Mouse (Mus musculus) embryo, embryonic 9.5 days (tissue): ENCODE data around the gene Serpina3g.
"Not testable (repeated sequence)": the region's sequence is repeated elsewhere in the genome, so short reads cannot be mapped to it uniquely, and the experiment has no call there.

ENCODE experiments used
- DNase-seq: peaks from one replicate; pipeline ENCODE4 v3.0.0-alpha.2; 2017; ENCODE audit errors: extremely low spot score

Serpina3g gene

DNA sequence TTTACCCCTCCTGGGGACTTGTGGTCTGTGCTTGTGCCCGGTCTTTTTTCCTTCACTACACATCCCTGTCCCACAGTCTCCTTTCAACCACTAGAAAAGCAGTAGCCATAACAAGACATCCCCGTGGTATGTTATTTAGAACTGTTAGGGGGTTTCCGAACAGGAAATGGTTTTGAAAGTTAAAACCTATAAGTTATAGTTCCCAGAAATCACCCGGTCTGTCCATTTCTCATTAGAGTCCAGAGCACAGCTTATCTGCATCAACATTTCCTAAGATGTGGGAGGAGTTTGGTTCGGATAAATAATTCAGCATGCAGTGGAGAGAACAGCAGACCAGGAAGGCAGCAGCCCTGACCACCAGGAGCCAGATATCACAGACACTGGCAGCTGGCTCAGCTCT, at the start of gene Serpina3g:
Gene Serpina3g (plus strand): TSS at position 331 of the 400 bp plus-strand sequence.
- DNase-seq = no peak

DNA sequence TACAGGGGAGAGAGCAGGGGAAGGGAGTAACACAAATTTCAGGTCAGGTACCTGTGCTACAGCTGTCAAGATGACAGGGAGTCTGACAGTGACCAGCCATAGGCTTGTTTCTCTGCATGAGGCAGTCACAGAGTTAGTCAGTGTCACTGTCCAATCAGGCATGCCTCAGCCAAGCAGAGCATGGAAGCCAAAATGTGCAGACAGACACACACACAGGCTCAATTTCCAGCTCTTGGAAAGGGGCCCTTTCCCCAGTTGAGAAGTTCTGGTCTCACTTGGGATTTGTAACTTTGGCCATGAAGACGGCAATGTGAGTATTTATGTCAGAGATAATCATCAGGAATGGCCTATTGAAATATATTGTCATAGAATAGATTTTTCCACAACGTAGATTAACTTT, 46.8 kb upstream of the Serpina3g start:
- DNase-seq = no peak

DNA sequence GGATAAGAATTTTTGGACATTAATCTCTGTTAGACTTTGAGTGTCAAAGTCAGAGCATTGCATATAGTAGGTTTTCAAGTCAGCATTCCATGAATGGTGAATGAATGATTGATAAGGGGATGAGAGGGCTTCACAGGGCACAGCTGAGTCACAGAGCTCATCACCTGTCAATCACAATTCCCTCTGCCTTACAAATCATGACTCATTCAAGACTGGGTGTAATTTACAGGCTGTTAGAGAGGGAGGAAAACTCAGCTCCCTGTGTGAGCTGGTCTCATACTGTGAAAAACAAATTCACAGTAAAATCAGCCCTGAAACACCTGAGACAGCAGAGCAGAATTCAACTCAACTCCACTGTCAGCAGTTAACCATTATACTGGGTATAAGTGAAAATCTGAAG, 45.2 kb upstream of the Serpina3g start:
- no peak for DNase-seq

DNA sequence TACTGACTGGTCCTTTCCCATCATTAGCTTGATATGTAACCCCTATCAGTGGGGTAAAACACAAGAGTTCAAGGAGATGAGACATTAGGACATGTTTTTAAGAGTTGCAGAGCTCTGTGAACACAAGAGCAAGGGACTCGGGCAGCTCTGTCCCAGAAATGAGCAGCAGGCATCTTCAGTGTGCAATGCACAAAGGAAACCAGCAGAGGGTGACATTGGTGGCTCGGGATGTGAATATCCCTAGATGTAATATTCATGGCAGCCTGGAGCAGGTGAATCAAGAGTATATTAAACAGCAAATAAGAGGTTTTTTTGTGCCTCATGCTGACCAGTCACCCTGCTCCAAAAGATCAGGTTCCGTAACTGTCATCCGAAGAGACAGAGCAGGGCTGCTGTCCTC, 26.9 kb upstream of the Serpina3g start:
- no peak for DNase-seq

DNA sequence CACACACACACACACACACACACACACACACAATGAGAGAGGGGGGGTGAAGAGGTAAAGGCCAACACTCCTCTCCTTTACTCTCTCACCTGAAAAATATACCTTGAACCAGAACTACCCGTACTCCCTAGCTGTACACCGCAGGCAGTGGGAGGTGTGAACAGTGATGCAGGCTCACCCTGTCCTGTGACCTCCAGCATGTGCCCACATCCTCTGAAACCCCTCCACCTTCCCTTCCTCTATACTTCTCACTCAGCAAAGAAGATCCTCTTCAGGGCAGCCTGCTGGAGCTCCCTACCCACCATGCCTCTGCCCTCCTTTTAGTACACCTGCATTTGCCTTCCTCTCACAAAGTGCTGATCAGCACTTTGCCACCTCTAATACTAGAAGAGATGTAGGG, 26.2 kb upstream of the Serpina3g start:
- DNase-seq = no peak

DNA sequence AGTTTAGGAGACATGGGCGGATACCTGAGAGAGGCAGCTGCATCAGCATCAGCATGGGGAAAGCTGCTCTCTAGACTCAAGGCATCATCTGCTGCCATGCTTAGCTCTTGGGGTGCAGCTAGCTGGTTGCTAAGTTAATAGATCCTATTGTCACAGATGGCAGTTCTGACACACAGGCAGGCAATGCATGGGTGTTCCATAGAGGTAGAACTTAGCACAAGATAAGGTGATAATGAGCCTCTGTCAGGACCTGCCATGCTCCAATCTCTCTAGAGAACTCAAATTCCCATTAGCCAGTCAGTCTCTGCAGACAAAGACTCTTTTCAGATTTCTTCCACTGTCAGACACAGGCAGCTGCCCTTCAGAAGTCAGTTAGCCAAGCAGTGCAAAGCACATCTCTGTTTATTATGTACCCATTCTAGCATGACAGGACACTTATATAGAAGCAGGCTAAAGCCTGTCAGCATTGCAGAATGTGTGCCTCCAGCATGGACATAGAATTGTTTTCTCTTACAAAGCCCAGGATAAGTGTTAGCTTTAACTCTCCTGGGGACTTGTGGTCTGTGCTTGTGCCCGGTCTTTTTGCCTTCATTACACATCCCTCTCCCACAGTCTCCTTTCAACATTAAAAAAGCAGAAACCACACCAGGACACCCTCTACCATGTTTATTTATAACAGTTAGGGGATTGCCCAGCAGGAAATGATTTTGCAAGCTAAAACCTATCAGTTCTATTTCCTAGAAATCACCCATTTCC, 22.2 kb upstream of the Serpina3g start:
- no peak for DNase-seq

DNA sequence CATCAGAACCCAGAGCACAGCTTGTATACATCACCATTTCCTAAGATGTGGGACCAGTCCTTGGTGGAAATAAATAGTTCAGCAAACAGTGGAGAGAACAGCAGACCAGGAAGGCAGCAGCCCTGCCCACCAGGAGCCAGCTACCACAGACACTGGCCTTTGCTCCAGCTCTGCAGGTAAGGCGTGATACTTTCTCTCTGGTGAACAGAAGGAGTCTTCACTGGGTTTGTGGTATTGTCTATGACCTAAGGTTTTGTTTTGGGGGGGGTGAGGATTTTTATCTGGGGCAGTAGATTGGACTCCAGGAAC, 21.6 kb upstream of the Serpina3g start, which contains the start of gene Serpina3f:
Gene Serpina3f (plus strand): TSS at position 100 of the 309 bp plus-strand sequence.
- no peak for DNase-seq

DNA sequence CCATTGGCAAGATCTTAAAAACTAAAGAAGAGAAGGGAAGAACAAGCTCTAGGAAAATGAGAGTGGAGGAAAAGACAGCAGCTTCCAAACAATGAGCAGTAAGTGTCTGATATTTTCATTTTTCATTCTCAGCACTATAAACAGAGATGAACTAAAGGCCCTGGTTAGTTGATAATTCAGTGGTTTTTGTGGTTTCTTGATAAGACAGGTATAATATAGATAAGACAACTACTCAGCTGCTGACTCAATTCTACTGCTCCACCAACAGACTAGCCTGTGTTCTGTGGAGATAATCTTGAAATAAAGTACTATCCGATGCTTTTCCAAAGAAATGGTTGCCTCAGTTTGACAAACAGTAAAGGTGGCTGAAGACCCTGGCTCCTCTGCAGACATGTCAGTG, 20.8 kb upstream of the Serpina3g start:
- no peak for DNase-seq

DNA sequence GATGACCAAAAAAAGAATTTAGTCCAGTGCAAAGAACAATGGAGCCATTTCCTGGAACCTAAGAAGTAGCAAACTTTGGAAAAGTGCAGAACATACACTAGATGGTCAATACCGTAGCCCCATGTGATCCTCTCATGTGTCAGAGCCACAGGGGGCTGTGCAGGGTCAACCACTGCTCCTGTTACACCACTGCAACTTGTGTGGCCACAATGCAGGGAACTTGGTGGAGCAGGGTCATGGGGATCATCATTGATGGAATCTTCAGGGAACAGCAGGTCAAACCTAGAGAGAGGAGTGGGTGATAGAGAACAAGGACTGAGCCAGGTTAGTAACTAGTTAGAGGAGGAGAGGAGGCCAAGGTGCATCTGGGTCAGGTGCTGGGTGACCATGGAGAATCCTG, 14.4 kb upstream of the Serpina3g start:
- DNase-seq = no peak

DNA sequence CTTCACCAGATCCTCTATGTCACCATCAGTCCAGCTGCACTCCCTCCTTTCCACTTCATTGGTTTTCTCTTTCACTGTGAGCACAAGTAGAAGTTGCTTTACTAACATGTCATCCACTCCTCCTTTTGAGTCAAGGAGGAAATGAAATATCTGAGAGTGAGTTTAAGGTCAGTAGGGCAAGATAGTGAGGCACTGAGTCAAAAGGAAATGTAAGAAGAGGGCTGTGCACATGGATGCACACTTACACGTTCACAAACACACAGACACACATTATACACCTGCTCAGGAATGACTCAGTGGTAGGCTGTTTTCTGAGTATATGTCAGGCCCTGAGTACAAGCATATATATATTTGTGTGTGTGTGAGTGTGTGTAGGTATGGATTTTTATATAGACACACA, 12.4 kb upstream of the Serpina3g start:
- DNase-seq = no peak

DNA sequence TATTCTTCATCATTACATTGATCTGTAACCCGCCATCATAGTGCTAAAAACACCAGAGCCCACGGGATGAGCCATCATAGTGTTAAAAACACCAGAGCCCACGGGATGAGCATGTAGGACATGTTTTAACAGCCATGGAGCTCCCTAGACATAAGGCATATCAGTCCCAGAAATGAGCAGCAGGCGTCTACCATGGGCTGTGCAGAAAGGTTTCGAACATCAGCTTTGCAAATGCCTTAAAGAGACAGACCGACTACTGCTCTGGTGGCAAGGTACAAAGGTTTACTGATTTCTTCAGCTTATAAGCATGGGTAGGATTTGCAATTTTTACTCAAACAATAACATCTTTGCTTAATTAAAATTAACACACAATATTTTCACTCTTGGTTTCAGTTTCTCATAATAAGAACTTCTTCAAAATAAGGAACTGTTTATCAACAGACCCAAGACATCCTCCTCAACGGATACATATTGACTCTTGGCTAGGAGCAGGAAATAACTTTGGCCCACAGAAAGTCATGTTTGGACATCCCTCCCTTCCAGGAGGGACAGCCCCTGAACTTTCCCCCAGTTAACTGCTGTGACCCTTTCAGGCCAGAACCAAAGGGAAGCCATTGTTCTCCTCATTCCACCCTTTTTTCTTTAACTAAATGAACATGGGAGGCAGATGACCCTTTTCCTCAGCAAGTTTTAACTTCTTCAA, 11.3 kb upstream of the Serpina3g start:
- DNase-seq = no peak

DNA sequence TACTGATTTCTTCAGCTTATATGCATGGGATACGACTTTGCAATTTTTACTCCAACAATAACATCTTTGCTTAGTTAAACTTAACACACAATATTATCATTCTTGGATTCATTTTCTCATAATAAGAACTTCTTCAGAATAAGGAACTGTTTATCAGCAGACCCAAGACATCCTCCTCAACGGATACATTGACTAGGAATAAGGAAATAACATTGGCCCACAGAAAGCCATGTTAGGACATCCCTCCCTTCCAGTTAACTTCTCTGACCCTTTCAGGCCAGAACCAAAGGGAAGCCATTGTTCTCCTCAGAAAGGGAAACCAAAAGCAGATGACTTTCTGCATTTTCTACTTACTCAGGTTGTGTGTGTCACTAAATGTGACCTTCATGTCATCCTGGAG, 5.3 kb upstream of the Serpina3g start:
- DNase-seq = no peak

DNA sequence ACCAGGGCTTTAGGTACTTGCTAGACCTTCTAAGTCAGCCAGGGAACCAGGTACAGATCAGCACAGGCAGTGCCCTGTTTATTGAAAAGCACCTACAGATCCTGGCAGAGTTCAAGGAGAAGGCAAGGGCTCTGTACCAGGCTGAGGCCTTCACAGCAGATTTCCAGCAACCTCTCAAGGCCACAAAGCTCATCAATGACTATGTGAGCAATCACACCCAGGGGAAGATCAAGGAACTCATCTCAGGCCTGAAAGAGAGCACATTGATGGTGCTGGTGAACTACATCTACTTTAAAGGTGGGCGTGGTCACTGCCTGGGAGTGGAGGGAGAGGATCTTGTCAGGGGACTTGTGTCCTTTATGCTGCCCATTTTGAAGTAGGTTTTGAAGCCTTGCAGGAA, 2.0 kb downstream of the Serpina3g start:
- not testable (repeated sequence) for DNase-seq

DNA sequence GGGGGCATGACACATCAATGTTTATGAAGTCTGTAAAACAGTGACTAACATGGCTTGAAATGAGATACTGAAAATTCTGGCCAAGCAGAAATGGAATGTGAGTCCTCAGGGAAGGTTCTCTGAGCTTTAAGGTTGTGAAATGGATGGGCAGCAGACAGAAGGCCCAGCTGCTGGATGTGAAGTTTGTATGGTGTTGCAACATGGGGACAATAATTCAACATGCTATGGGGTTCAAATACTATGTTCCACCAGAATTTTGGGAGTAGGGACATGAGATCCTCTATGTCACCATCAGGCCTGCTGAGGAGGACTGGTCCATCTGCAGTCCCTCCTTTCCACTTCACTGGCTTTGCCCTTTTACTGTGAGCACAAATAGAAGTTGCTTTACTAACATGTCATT, 7.3 kb downstream of the Serpina3g start:
- DNase-seq = no peak

DNA sequence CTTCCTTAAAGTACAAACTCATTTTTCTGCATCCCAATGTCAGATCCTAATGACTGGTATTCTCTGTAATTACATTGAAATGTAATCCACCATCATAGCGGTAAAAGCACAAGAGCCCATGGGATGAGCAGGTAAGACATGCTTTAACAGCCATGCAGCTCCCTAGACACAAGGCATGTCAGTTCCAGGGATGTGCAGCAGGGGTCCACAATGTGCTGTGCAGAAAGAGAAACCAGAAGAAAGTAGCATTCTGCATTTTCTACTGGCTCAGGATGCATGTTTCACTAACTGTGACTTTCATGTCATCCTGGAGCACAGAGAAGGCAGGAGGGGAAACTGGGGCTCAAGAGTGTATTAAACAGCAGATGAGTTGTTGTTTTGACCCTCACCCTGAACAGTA, 9.0 kb downstream of the Serpina3g start:
- DNase-seq = no peak

DNA sequence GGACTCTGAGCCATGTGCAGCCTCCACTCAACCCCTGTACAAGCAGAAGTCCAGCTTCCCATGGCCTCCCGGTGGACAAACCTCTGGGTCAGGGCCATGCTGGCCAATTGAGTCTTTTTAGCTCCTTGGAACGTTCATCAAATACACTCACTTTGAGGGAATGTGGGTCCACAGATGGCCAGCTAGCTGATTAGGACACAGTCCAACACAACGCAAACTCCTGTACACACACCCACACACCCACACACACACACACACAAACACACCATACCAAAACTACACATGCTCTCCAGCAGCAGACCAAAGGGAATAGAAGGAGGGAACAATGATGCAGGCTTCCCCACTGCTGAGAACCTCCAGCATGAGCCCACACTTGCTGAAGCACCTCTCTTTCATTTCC, 9.6 kb downstream of the Serpina3g start:
- no peak for DNase-seq

DNA sequence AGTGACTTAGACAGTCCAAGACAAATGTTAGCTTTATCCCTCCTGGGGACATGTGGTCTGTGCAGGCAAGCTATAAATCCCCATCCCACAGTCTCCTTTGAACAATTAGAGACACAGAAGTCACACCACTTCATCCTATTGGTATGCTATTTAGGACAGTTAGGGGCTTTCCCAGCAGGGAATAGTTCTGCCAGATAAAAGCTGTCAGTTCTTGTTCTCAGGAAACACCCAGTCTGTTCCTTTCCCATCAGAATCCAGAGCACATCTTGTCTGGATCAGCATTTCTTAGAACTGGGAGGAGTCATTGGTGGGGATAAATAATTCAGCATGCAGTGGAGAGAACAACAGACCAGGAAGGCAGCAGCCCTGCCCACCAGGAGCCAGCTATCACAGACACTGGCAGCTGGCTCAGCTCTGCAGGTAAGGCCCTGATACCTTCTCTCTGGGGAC, 11.5 kb downstream of the Serpina3g start:
- DNase-seq = no peak

DNA sequence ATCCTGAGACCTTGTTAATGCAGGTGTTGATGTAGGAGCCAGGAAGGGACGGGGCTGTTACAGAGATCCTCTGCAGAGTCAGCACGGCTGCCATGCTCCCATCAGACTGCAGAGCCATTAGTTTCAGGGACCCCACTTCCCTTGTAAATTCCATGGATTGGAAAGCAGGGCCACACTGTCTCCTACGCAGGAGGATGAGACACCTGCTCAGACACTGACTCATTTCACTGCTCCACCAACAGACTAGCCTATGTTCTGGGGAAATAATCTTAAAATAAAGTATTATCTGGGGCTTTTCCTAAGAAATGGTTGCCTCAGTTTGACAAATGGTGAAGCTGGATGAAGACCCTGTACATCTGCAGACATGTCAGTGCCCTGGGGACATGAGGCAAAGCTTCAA, 12.2 kb downstream of the Serpina3g start:
- DNase-seq = no peak

DNA sequence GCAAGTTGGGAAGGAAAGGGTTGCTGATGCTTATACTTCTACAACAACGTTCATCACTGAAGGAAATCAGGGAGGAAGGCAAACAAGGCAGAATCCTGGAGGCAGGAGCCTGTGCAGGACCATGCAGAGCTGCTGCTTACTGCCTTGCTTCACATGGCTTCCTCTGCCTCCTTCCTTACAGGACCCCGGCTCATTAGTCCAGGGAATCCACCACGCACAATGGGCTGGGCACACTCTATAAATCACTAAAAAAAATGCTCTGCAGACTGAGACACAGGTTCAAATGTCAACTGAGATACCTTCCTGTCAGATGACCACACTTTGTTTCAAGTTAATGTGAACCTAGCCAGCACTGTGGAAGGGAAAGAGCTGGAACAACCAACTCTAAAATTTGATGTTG, 25.0 kb downstream of the Serpina3g start:
- DNase-seq = no peak

DNA sequence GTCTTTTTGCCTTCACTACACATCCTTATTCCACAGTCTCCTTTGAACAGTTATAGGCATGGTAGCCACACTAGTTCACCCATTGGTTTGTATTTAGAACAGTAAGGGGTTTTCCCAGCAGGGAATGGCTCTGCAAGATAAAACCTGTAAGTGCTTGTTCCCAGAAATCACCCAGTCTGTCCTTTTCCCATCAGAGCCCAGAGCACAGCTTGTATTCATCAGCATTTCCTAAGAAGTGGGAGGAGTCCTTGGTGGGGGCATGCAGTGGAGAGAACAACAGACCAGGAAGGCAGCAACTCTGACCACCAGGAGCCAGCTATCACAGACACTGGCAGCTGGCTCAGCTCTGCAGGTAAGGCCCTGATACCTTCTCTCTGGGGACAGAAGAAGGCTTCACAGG, 26.8 kb downstream of the Serpina3g start, which contains the start of gene Serpina3i:
Gene Serpina3i (plus strand): TSS at position 260 of the 400 bp plus-strand sequence.
- DNase-seq = no peak

DNA sequence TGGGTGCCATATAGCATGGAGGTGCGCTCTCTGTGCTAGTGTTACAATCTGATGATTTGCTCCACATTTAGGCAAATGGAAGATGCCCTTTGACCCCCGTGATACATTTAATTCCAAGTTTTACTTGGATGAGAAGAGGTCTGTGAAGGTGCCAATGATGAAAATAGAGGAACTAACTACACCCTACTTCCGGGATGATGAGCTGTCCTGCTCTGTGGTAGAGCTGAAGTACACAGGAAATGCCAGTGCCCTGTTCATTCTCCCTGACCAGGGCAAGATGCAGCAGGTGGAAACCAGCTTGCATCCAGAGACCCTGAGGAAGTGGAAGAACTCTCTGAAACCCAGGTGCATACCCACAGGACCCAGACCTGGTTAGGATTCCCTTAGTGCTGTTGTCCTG, 30.3 kb downstream of the Serpina3g start:
- DNase-seq = no peak

DNA sequence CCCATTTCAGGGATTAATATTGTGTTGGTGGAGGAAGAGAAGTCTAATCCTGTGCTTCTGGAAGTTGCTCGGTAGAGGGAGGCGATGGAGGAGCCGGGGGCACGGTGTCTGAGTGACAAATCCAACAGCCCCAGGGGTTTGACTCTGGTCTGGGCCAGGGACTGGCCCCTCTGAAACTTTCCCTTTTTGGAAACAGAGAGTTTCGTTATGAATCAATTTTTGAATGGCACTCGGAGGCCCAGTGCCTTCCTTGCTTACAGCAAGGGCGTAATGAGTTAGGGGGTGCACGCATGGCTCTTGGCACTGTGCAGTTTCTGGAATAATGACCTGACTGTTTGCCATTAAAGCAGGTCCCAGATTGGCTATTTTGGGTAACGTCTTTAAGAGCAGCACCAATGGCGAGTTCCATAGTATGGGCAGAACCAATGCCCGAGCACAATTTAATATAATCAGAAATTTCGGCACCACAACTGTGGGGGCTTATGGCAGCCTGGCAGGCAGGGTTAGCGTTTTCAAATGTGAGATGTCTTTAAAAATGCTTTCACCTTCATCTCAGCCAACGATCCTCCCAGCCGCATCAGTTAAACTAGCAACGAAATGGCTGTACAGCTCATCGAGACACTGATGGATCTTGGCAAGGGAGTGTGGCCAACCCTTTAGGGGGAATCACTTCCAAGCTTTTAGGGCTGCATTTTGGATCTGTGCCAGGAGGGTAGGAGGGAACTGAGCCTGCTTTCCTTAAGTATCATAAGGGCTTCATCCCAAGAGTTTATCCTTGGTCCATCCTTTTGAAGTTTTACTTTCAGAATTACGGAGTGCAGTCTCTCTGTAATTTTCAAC, 42.4 kb downstream of the Serpina3g start:
- no peak for DNase-seq

DNA sequence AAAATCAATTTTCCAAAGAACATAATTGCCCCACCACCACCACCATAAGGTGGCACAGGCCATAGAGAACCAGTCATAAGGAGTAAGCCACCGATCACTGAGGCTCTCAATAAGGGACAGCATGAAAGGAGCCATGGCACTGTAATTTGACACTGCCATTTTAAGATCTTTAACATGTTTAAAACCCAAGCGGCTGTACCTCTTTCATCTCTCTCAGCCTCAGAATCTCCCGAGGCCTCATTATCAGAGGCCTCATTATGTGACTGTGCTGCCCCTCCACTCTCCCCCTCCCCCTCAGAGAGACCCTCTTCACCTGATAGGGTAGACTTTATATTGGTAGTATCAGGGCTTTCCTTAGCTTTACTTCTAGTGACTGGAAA, 43.0 kb downstream of the Serpina3g start:
- no peak for DNase-seq
